Mouse (Mus musculus): ENCODE results near the gene Prss12. TPM values are rescaled to one million over a fixed set of nuclear protein-coding genes. Genes with fewer than 3 reads are reported as not detected.

Prss12 gene
- 0.97 TPM for polyA plus RNA-seq (2017; shearing (Covaris generic))

GRCm38 (mm10) chr3:123446708-123447537, at the start of gene Prss12:
Prss12 (plus strand) TSS chr3:123446913.

Other genes starting within 250 kb of the Prss12 start
- gene Synpo2, start 210.8 kb upstream of the Prss12 start, polyA plus RNA-seq (2017; shearing (Covaris generic)), result 0.13 TPM
- gene Sec24d, start 179.5 kb upstream of the Prss12 start, polyA plus RNA-seq (2017; shearing (Covaris generic)), result 22.0 TPM
- 26.5 TPM for gene Mettl14, start 60.8 kb upstream of the Prss12 start, polyA plus RNA-seq (2017; shearing (Covaris generic))
- gene Ndst3, start 243.9 kb downstream of the Prss12 start, polyA plus RNA-seq (2017; shearing (Covaris generic)), result not detected

Data from activated CD4-positive, CD25-positive, alpha-beta regulatory T cell, adult 9 weeks (primary cell).